Mouse (Mus musculus) retina, embryonic 14.5 days (tissue): ENCODE data around the gene Slc25a53.
"Not testable (repeated sequence)": the region's sequence is repeated elsewhere in the genome, so short reads cannot be mapped to it uniquely, and the experiment has no call there.

Experiments
- DNase-seq: peaks from one replicate; pipeline ENCODE4 v3.0.0-alpha.2; 2015; ENCODE audit warnings: low spot score

The Slc25a53 gene

DNA sequence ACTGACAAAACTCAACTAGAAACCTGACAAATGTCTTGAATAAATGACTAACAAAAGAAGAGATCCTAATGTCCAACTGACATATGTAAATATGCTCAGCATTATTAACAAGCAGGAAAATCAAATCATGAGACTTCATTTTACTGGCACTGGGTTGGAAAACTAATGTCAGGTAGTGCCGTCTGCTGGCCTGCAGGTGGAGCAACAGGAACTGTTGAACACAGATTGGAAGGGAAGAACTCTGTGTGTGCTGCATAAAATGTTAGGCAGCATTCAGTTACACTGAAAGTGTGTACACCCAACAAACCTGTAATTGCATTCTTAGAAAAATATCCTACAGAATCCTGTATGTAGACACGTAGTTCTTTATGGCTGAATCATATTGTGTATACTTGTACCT is 78.4 kb downstream of the Slc25a53 start:
- DNase-seq: peak; percentile 35

DNA sequence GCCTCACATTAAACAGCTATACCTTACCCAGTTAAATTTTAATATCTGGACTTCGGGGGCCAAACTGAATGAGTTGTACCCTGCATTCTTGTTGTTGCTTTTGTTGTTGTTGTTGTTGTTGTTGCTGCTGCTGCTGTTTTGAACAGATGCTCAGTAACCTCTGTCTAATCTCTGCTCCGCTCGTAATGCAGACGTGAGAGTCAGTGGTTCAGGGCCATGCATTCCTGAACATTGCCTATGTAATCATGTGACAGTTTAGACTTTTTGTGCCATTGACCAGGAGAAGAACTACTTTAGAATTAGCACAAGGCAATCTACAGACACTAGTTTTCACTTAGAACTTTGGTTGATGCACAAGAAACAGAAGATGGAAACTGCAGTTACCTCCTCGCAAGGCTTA is 79.8 kb downstream of the Slc25a53 start:
- DNase-seq: not testable (repeated sequence)

DNA sequence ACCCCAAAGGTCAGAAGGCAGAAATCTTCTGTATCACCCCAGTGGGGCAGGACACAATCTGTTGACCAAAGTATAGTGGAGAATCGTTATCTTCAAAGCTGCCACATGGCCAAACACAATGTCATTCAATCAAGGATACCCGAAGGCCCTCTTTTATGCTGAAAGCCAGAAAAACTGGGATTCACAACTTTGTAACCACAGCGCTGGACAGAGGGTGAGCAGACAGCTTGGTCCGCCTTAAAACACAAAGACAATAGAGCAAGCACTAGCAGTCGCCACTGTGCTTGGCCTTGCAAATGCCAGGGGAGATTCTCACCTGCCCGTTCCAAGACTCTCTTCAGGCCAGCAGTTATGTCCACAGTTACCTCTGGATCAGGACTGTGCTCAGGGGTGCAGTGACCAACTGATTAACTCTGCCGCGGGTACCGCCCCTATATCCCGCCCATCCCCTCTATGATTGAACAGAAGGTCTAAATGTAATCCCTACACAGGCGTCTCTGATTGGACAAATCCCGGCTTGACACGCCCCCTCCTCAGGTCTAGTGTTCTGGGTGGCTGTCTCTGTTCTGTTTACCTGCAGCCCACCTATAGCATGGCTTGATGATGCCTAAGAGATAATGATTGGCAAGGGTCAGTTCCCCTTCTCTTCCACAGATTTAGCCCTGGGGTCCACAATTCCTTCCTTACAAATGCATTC is 80.4 kb downstream of the Slc25a53 start:
- peak; percentile 65 for DNase-seq

DNA sequence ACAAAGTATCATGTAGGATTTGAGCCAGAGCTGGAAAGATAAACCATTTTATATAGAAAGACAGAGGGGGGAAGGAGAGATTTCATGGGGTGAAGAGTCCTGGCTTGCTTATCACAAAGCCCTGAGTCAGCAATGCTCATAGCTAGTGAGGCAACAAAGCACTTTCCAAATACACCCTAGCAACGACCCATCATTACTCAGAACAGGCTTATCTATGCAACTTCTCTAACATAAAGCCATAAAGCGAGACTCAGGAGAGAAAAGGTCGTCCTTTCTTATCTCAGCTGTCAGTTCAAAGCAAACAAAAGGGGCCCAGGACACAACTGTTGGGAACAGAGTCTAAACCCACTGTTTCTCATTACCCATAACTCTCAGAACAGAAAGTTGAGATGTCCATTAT is 100.1 kb downstream of the Slc25a53 start:
- DNase-seq: no peak
